Mouse (Mus musculus) midbrain, postnatal 0 days (tissue): ENCODE measurements at regions not wholly inside any gene's neighbourhood (a gene's known extent, or its start where the extent isn't known, plus 50 kb on each side); places are given as distances from the start of the nearest gene placed in this dataset.

Source experiments
- ATAC-seq: fragments of 200-750 bp; cut with Nextera tagmentation; 2 replicates; pipeline ENCODE4 v1.8.0; 2017; ENCODE audit warnings: moderate number of reproducible peaks, mild to moderate bottlenecking, moderate TSS enrichment, moderate library complexity; ENCODE audit not compliant: low FRiP score
- DNase-seq: peaks from one replicate; pipeline ENCODE4 v3.0.0-alpha.2; 2015; ENCODE audit warnings: low spot score
- H3K27ac ChIP-seq: fragments of 300-500 bp; sonication (generic); 2 replicates; pipeline ENCODE4 v1.5.1; 2014; ENCODE audit warnings: low read depth, mild to moderate bottlenecking, low read length, mixed read lengths
- H3K27me3 ChIP-seq: fragments of 300-500 bp; sonication (generic); 2 replicates; pipeline ENCODE4 v1.6.1; 2014; ENCODE audit warnings: low read length, control low read depth, mixed read lengths; ENCODE audit not compliant: insufficient read depth
- H3K36me3 ChIP-seq: fragments of 300-500 bp; sonication (generic); 2 replicates; pipeline ENCODE4 v1.6.1; 2014; ENCODE audit warnings: low read length, control low read depth, mixed read lengths; ENCODE audit not compliant: insufficient read depth
- H3K4me1 ChIP-seq: fragments of 300-500 bp; sonication (generic); 2 replicates; pipeline ENCODE4 v1.6.1; 2014; ENCODE audit warnings: mild to moderate bottlenecking, control low read depth, antibody characterized with exemption, low read length, mixed read lengths; ENCODE audit not compliant: insufficient read depth
- H3K4me2 ChIP-seq: fragments of 300-500 bp; sonication (generic); 2 replicates; pipeline ENCODE4 v1.6.1; 2014; ENCODE audit warnings: low read depth, mild to moderate bottlenecking, low read length, mixed read lengths; ENCODE audit not compliant: poor library complexity, severe bottlenecking
- H3K4me3 ChIP-seq: fragments of 300-500 bp; sonication (generic); 2 replicates; pipeline ENCODE4 v1.5.1; 2014; ENCODE audit warnings: low read depth, mild to moderate bottlenecking, low read length, moderate library complexity
- H3K9ac ChIP-seq: fragments of 300-500 bp; sonication (generic); replicated peaks from 2 replicates; pipeline ENCODE4 v1.6.1; 2014; ENCODE audit warnings: mild to moderate bottlenecking, low read length, moderate library complexity, mixed read lengths; ENCODE audit not compliant: poor library complexity, severe bottlenecking
- H3K9me3 ChIP-seq: fragments of 300-500 bp; sonication (generic); 2 replicates; pipeline ENCODE4 v1.6.1; 2016; ENCODE audit warnings: low read length, control low read depth
- CTCF ChIP-seq: IDR thresholded peaks from 2 replicates; pipeline ENCODE4 v1.5.1; 2016; ENCODE audit warnings: antibody characterized with exemption, mild to moderate bottlenecking
- WGBS: fragments of 180-500 bp; shearing (Covaris S2); extraction: QIAGEN DNeasy Blood & Tissue Kit; methylation state at CpG from one replicate; pipeline ENCODE4 v1.1.7; 2014; 5-methylcytosine and 5-hydroxymethylcytosine counted together

DNA sequence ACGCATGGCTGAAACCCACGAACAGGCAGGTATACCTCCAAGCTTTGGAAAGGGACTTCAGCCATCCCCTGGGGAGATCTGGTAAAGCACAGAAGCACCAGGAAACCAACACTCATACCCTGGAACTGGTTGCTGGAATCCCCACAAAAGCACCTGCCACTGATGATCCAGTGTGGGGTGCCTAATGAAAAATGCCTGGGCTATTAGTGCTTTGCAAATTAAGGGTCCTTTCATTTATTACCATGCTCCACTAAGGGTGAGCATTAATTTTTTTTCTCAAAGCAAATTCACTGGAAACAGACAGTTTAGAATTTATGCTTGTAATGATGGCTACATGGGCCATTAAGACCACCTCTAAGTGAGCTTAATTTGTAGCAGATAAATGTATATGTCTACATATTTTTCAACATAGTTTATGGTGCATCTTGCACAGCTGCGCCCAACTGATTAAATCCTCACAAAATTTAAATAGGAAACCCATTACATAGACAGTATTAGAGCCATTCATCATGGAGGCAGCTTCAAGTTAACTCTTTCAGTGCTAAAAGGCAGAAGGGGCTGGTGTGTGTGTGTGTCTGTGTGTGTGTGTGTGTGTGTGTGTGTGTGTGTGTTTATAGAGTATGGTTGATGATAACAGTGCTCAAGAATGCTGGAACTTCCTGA, 201.8 kb downstream of the Cbln1 start:
- Histone ChIP-seq H3K9me3 (no peaks in the 10 kb centered on the region), H3K4me1 (no peaks in the 10 kb centered on the region), H3K27ac (no peak overlapping the region), H3K4me2 (no peak overlapping the region), H3K36me3 (no peaks in the 10 kb centered on the region), H3K9ac (no peak overlapping the region), H3K27me3 (no peaks in the 10 kb centered on the region), H3K4me3 (no peak overlapping the region)
- 84% methylated on average over 3 of the region's 3 CpGs for WGBS
- no peak for ATAC-seq
- no peak for DNase-seq
- TF ChIP-seq CTCF: no peak

- Histone ChIP-seq H3K4me2 (no peak overlapping the region), H3K27me3 (no peaks in the 10 kb centered on the region), H3K9me3 (no peaks in the 10 kb centered on the region), H3K4me1 (no peaks in the 10 kb centered on the region), H3K9ac (no peak overlapping the region), H3K27ac (no peak overlapping the region), H3K4me3 (no peak overlapping the region), H3K36me3 (no peaks in the 10 kb centered on the region)
- no peak for TF ChIP-seq CTCF
- ATAC-seq: no peak
- no peak for DNase-seq
These were observed 204.2 kb downstream of the Cbln1 start for GRCm38 (mm10) chr8:87268159-87268558.

DNA sequence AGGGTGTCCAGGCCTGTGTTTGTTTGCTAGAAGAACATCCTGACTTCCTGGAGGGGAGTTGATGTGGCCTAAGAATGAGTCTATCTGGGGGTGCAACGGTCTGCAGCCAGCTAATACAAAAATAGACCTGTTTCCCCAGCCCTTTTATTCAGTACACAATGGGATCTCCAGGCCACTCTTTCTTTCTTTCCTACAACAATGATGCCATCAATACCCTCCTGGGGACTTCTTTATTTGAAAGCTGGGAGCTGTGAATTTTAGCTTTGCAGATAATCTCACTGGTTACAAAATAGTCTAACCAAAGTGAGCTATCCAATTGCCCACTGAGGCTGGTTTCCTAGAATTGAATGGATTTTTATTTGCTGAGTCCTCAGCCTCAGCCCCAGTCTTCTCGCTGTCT, 207.4 kb downstream of the Cbln1 start:
- ATAC-seq (no peak), DNase-seq (no peak)
- H3K4me3 ChIP-seq: no peak overlapping the region
- H3K27ac ChIP-seq: no peak overlapping the region
- H3K9me3 ChIP-seq: no peaks in the 10 kb centered on the region
- no peak for TF ChIP-seq CTCF
- WGBS: 14% methylated on average over 2 of the region's 2 CpGs
- H3K9ac ChIP-seq: no peak overlapping the region
- no peaks in the 10 kb centered on the region for H3K36me3 ChIP-seq
- H3K4me2 ChIP-seq: no peak overlapping the region
- H3K27me3 ChIP-seq: no peaks in the 10 kb centered on the region
- H3K4me1 ChIP-seq: no peaks in the 10 kb centered on the region

GRCm38 (mm10) chr8:87260305-87260704, 212.1 kb downstream of the Cbln1 start:
- TF ChIP-seq CTCF: no peak
- H3K27ac ChIP-seq: no peak overlapping the region
- H3K27me3 ChIP-seq: no peaks in the 10 kb centered on the region
- 88% methylated on average over 2 of the region's 2 CpGs for WGBS
- peak; percentile 39 for DNase-seq
- no peak overlapping the region for H3K4me2 ChIP-seq
- H3K9ac ChIP-seq: no peak overlapping the region
- no peaks in the 10 kb centered on the region for H3K4me1 ChIP-seq
- no peak overlapping the region for H3K4me3 ChIP-seq
- no peak for ATAC-seq
- no peaks in the 10 kb centered on the region for H3K36me3 ChIP-seq
- H3K9me3 ChIP-seq: no peaks in the 10 kb centered on the region; the same call in 1 of the 2 replicates

- 90% methylated on average over 2 of the region's 2 CpGs for WGBS
- no peaks in the 10 kb centered on the region for H3K9me3 ChIP-seq
- no peak for TF ChIP-seq CTCF
- no peak overlapping the region for H3K9ac ChIP-seq
- no peak overlapping the region for H3K4me2 ChIP-seq
- no peaks in the 10 kb centered on the region for H3K4me1 ChIP-seq
- H3K36me3 ChIP-seq: no peaks in the 10 kb centered on the region
- no peak for ATAC-seq
- no peak overlapping the region for H3K27ac ChIP-seq
- DNase-seq: no peak
- no peak overlapping the region for H3K4me3 ChIP-seq
- H3K27me3 ChIP-seq: no peaks in the 10 kb centered on the region
These were observed 229.7 kb downstream of the Cbln1 start for GRCm38 (mm10) chr8:87242681-87243080.

DNA sequence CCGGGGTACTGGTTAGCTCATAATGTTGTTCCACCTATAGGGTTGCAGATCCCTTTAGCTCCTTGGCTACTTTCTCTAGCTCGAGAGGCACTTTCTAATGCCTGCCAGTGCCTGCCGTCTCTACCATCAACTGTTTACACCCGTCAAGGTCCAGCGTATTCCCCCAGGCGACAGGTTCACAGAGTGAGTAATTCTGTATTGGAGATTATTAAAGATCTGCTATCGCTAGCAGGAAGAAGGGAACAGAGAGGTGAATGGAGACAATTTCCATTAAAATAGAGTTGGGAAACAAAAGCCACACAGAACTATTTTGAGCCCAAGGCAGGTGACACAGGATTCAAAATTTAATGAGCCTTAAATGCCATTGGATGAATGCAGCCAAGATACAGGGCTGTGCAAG, 235.2 kb downstream of the Cbln1 start:
- no peak for DNase-seq
- no peaks in the 10 kb centered on the region for H3K27me3 ChIP-seq
- ATAC-seq: no peak
- H3K4me1 ChIP-seq: 0 out of 2 replicates have a peak, but pooled peaks cover 3% of the 10 kb centered on the region
- no peak overlapping the region for H3K4me2 ChIP-seq
- no peak for TF ChIP-seq CTCF
- no peak overlapping the region for H3K9ac ChIP-seq
- 20% methylated on average over 6 of the region's 7 CpGs for WGBS
- no peak overlapping the region for H3K4me3 ChIP-seq
- H3K9me3 ChIP-seq: no peaks in the 10 kb centered on the region
- no peak overlapping the region for H3K27ac ChIP-seq
- H3K36me3 ChIP-seq: no peaks in the 10 kb centered on the region
